Mouse (Mus musculus) lung, adult 2 months (tissue): ENCODE data around the gene Mogs.

Source experiments
- CTCF ChIP-seq: fragments of 200-500 bp; IDR thresholded peaks from 2 replicates; pipeline ENCODE4 v1.5.1; 2011; ENCODE audit warnings: mild to moderate bottlenecking, low read length, control low read depth; ENCODE audit not compliant: insufficient read depth
- POLR2A ChIP-seq: fragments of 200-500 bp; IDR thresholded peaks from 2 replicates; pipeline ENCODE4 v1.6.1; 2011; ENCODE audit warnings: low read depth, mild to moderate bottlenecking, control low read depth, low read length, borderline replicate concordance; ENCODE audit errors: extremely low read depth

GRCm38 (mm10) chr6:83116373-83117164 lies 1.3 kb downstream of the Mogs start:
- TF ChIP-seq POLR2A = 0 out of 2 replicates have a peak, but pooled peaks have one; percentile 10
- TF ChIP-seq CTCF = no peak
